Mouse (Mus musculus): ENCODE data around the gene Alpk1. TPM values are rescaled to one million over a fixed set of nuclear protein-coding genes. Genes with fewer than 3 reads are reported as not detected.

Alpk1 gene
- polyA plus RNA-seq, 1 experiment = 1.6 TPM

- H3K4me1 ChIP-seq (ENCODE audit: control insufficient read depth, insufficient read depth, insufficient read length) = no peaks in the 10 kb centered on the region
- DNase-seq (ENCODE audit: low read depth in 1 of 2, low spot score in 2 of 2) = no peak
- 74% methylated on average over 4 of the region's 4 CpGs for WGBS
- no peak for TF ChIP-seq POLR2A (IDR thresholded peaks at IDR 0.05; ENCODE audit: low read depth, low read length)
- TF ChIP-seq CTCF (IDR thresholded peaks at IDR 0.05; ENCODE audit: extremely low read depth, insufficient read depth, insufficient read length, insufficient replicate concordance) = no peak
- no peak overlapping the region for H3K4me3 ChIP-seq (ENCODE audit: extremely low read depth, insufficient read depth, insufficient read length)
- H3K27ac ChIP-seq (ENCODE audit: insufficient read depth, low read length) = no peak overlapping the region
- peaks cover 21% of the 10 kb centered on the region for H3K36me3 ChIP-seq (ENCODE audit: control insufficient read depth, insufficient read depth, low read length)
- no peaks in the 10 kb centered on the region for H3K27me3 ChIP-seq (ENCODE audit: control insufficient read depth, insufficient read depth, low read length)
Measured at GRCm38 (mm10) chr3:127804439-127804838, 24.1 kb upstream of the Alpk1 start.

- TF ChIP-seq POLR2A (IDR thresholded peaks at IDR 0.05; ENCODE audit: low read depth, low read length) = no peak
- no peak for TF ChIP-seq CTCF (IDR thresholded peaks at IDR 0.05; ENCODE audit: extremely low read depth, insufficient read depth, insufficient read length, insufficient replicate concordance)
- Histone ChIP-seq H3K27me3 (ENCODE audit: control insufficient read depth, insufficient read depth, low read length) (no peaks in the 10 kb centered on the region), H3K4me3 (ENCODE audit: extremely low read depth, insufficient read depth, insufficient read length) (no peak overlapping the region), H3K4me1 (ENCODE audit: control insufficient read depth, insufficient read depth, insufficient read length) (no peaks in the 10 kb centered on the region), H3K36me3 (ENCODE audit: control insufficient read depth, insufficient read depth, low read length) (peaks cover 7% of the 10 kb centered on the region), H3K27ac (ENCODE audit: insufficient read depth, low read length) (no peak overlapping the region)
- DNase-seq (ENCODE audit: low read depth in 1 of 2, low spot score in 2 of 2) = no peak
- 60% methylated on average over 8 of the region's 8 CpGs for WGBS
Measured at GRCm38 (mm10) chr3:127802814-127803213, 22.5 kb upstream of the Alpk1 start.

- 96% methylated on average over 8 of the region's 8 CpGs for WGBS
- Histone ChIP-seq H3K4me3 (ENCODE audit: extremely low read depth, insufficient read depth, insufficient read length) (no peak overlapping the region), H3K27ac (ENCODE audit: insufficient read depth, low read length) (no peak overlapping the region), H3K27me3 (ENCODE audit: control insufficient read depth, insufficient read depth, low read length) (no peaks in the 10 kb centered on the region), H3K36me3 (ENCODE audit: control insufficient read depth, insufficient read depth, low read length) (peaks cover 10% of the 10 kb centered on the region), H3K4me1 (ENCODE audit: control insufficient read depth, insufficient read depth, insufficient read length) (no peaks in the 10 kb centered on the region)
- no peak for TF ChIP-seq POLR2A (IDR thresholded peaks at IDR 0.05; ENCODE audit: low read depth, low read length)
- TF ChIP-seq CTCF (IDR thresholded peaks at IDR 0.05; ENCODE audit: extremely low read depth, insufficient read depth, insufficient read length, insufficient replicate concordance) = no peak
- no peak for DNase-seq (ENCODE audit: low read depth in 1 of 2, low spot score in 2 of 2)
Measured at GRCm38 (mm10) chr3:127801162-127801561, 20.8 kb upstream of the Alpk1 start.

- 76% methylated on average over 7 of the region's 7 CpGs for WGBS
- Histone ChIP-seq H3K4me1 (ENCODE audit: control insufficient read depth, insufficient read depth, insufficient read length) (no peaks in the 10 kb centered on the region), H3K27ac (ENCODE audit: insufficient read depth, low read length) (no peak overlapping the region), H3K36me3 (ENCODE audit: control insufficient read depth, insufficient read depth, low read length) (peaks cover 7% of the 10 kb centered on the region), H3K4me3 (ENCODE audit: extremely low read depth, insufficient read depth, insufficient read length) (no peak overlapping the region), H3K27me3 (ENCODE audit: control insufficient read depth, insufficient read depth, low read length) (no peaks in the 10 kb centered on the region)
- no peak for DNase-seq (ENCODE audit: low read depth in 1 of 2, low spot score in 2 of 2)
- TF ChIP-seq POLR2A (IDR thresholded peaks at IDR 0.05; ENCODE audit: low read depth, low read length) (no peak), CTCF (IDR thresholded peaks at IDR 0.05; ENCODE audit: extremely low read depth, insufficient read depth, insufficient read length, insufficient replicate concordance) (no peak)
Measured at GRCm38 (mm10) chr3:127796271-127796670, 15.9 kb upstream of the Alpk1 start.

- Histone ChIP-seq H3K4me1 (ENCODE audit: control insufficient read depth, insufficient read depth, insufficient read length) (no peaks in the 10 kb centered on the region), H3K27me3 (ENCODE audit: control insufficient read depth, insufficient read depth, low read length) (no peaks in the 10 kb centered on the region), H3K36me3 (ENCODE audit: control insufficient read depth, insufficient read depth, low read length) (peaks cover 7% of the 10 kb centered on the region), H3K27ac (ENCODE audit: insufficient read depth, low read length) (no peak overlapping the region), H3K4me3 (ENCODE audit: extremely low read depth, insufficient read depth, insufficient read length) (no peak overlapping the region)
- WGBS = 94% methylated on average over 3 of the region's 3 CpGs
- TF ChIP-seq POLR2A (IDR thresholded peaks at IDR 0.05; ENCODE audit: low read depth, low read length) (no peak), CTCF (IDR thresholded peaks at IDR 0.05; ENCODE audit: extremely low read depth, insufficient read depth, insufficient read length, insufficient replicate concordance) (no peak)
- DNase-seq (ENCODE audit: low read depth in 1 of 2, low spot score in 2 of 2) = no peak
Measured at GRCm38 (mm10) chr3:127795762-127796161, 15.4 kb upstream of the Alpk1 start.

GRCm38 (mm10) chr3:127793022-127793421 lies 12.7 kb upstream of the Alpk1 start:
- TF ChIP-seq POLR2A (IDR thresholded peaks at IDR 0.05; ENCODE audit: low read depth, low read length) = no peak
- peak overlapping the region; percentile 33; the same call in 1 of the 2 replicates for H3K4me3 ChIP-seq (ENCODE audit: extremely low read depth, insufficient read depth, insufficient read length)
- H3K4me1 ChIP-seq (ENCODE audit: control insufficient read depth, insufficient read depth, insufficient read length) = no peaks in the 10 kb centered on the region; the same call in 1 of the 2 replicates
- H3K36me3 ChIP-seq (ENCODE audit: control insufficient read depth, insufficient read depth, low read length) = peaks cover 7% of the 10 kb centered on the region
- DNase-seq (ENCODE audit: low read depth in 1 of 2, low spot score in 2 of 2) = no peak
- no peaks in the 10 kb centered on the region for H3K27me3 ChIP-seq (ENCODE audit: control insufficient read depth, insufficient read depth, low read length)
- peak overlapping the region; percentile 77 for H3K27ac ChIP-seq (ENCODE audit: insufficient read depth, low read length)
- WGBS = 53% methylated on average over 7 of the region's 7 CpGs

- WGBS = 19% methylated on average over 4 of the region's 4 CpGs
- peak in 1 of 2 experiments; percentile 13 for DNase-seq (ENCODE audit: low read depth in 1 of 2, low spot score in 2 of 2)
Measured at GRCm38 (mm10) chr3:127791595-127792561, 11.6 kb upstream of the Alpk1 start.

More at GRCm38 (mm10) chr3:127791595-127792561, 11.6 kb upstream of the Alpk1 start:
- Histone ChIP-seq H3K4me3 (ENCODE audit: extremely low read depth, insufficient read depth, insufficient read length) (peak overlapping the region; percentile 66), H3K4me1 (ENCODE audit: control insufficient read depth, insufficient read depth, insufficient read length) (no peaks in the 10 kb centered on the region; the same call in 1 of the 2 replicates), H3K27ac (ENCODE audit: insufficient read depth, low read length) (peak overlapping the region; percentile 86), H3K27me3 (ENCODE audit: control insufficient read depth, insufficient read depth, low read length) (no peaks in the 10 kb centered on the region), H3K36me3 (ENCODE audit: control insufficient read depth, insufficient read depth, low read length) (peaks cover 4% of the 10 kb centered on the region)
- TF ChIP-seq POLR2A (IDR thresholded peaks at IDR 0.05; ENCODE audit: low read depth, low read length) (no peak), CTCF (IDR thresholded peaks at IDR 0.05; ENCODE audit: extremely low read depth, insufficient read depth, insufficient read length, insufficient replicate concordance) (no peak)
